Mouse (Mus musculus) common myeloid progenitor, adult 5-6 weeks (primary cell): ENCODE measurements around the gene Artn. TPM values are rescaled to one million over a fixed set of nuclear protein-coding genes. Genes with fewer than 3 reads are reported as not detected.

Experiments used
- ATAC-seq: replicated peaks from 2 replicates; pipeline ENCODE4 v1.8.0; 2016; ENCODE audit warnings: low read depth, mild to moderate bottlenecking, moderate TSS enrichment, inconsistent platforms; ENCODE audit not compliant: poor library complexity, severe bottlenecking
- total RNA-seq: library from RNA; stranded (forward); fragments of 200-1000, 187-1606 nt; gene quantifications from 2 replicates; pipeline ENCODE4 v1.2.3, GENCODE M21; 2017

The Artn gene
- total RNA-seq, 1 experiment from 2014 or later, result not detected

- ATAC-seq, result peak; percentile 49
Observed at GRCm38 (mm10) chr4:117893376-117893775, 36.2 kb downstream of the Artn start.

DNA sequence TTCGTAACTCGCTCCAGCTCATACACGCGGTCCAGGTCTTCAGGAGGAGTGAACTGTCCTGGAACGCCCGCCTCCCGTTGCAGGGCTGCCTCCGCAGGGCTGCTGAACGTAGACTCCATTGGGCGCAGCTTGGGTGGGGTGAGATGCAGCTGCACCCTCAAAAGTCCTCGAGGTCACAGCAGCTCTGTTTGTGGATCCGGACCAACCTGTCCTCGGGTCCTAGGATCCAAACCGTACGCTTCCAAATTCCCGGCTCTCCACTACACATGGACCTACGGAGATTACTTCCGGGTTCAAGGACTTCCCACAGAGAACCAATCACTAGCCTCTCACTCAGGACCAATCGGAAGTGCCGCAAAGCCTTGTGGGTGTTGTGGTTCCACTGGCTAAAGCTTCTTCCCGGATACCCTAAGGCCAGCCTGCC is 37.8 kb downstream of the Artn start, which contains the start of gene Dph2:
TSS of gene Dph2 (minus strand) at position 295 of the 424 bp plus-strand sequence.
- peak; percentile 93 for ATAC-seq

DNA sequence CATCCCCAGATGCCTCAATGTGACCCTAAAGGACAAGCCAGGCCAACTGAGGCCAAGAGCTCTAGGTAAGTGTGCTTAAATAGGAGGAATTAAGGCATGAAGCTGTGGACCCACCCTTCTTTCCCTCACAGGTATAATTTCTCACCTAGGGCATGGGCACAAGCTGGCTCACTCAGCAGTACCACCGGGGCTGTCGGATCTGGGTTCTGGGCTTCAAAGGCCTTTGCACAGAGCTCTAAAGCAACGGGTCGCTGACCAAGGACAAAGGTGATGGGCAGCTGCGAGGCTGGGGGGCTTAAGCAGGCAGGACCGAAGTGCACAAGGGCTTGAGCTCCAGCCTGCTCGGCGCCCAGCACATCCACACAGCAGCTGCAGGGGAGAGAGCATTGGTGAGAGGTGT is 38.8 kb downstream of the Artn start:
- no peak for ATAC-seq

- no peak for ATAC-seq
Observed at GRCm38 (mm10) chr4:117890031-117890430, 39.5 kb downstream of the Artn start.

- ATAC-seq, result no peak
Observed at GRCm38 (mm10) chr4:117889471-117889870, 40.1 kb downstream of the Artn start.

- no peak for ATAC-seq
Observed at GRCm38 (mm10) chr4:117887920-117888319, 41.6 kb downstream of the Artn start.

DNA sequence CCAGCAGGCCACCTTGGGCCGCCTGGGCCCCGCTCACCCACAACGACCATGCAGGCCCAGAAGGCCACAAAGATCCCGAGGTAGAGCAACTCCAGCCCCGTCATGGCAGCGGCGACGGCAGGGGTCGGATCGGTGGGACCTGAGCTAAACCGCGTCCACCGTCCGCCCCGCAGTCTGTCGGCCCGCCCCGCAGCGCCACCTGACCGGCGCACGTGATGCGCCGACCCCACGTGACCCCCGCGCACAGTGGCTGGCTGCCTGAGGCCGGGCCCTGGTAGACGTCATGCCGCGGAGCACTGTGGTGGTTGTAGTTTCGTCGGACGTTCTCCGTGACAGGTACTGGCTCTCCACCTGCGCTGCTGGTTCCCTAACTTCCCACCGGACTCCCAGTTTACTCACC is 42.4 kb downstream of the Artn start, which contains the start of gene Atp6v0b:
TSS of gene Atp6v0b (minus strand) at position 201 of the 400 bp plus-strand sequence.
- ATAC-seq, result peak; percentile 71

GRCm38 (mm10) chr4:117886644-117887043 is 42.9 kb downstream of the Artn start:
- ATAC-seq, result peak; percentile 27; the same call in 1 of the 2 replicates

DNA sequence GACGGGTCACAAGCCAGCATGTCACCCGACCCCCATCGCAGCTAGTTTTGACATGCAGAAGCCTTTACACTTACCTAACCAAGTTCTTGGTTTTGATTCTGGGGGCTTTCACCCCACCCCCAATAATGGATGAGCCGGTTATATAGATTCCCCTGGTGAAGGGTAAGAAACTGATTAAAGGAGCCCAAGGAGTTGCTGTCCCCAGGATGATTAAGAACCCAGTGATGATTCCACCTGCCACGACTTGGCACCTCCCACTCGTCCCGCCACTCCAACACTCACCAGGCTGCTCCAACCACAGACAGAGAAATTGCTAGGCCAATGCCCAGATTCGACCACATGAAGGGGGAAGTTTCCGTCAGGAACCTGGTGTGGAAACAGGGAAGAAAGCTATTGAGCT is 43.6 kb downstream of the Artn start:
- ATAC-seq, result no peak

- no peak for ATAC-seq
Observed at GRCm38 (mm10) chr4:117885093-117885492, 44.5 kb downstream of the Artn start.

DNA sequence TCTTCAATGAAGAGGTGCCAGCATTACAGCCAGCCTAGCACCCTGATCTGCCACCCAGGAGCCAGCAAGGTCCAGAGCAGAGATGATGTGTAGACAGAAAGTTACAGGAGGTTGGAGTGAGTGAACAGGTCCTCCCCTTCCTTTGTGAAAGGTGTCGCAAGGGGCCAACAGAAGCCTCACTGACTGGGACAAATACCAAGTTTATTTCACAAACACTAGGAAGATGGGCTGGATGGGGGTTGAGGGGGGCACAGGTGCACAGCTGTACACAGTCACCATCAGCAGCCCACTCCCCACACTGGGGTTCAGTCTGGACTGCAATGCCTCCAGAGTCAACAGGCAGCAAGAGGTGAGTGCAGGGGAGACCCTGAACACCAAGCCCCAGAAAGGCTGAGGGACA is 45.4 kb downstream of the Artn start:
- ATAC-seq, result no peak

DNA sequence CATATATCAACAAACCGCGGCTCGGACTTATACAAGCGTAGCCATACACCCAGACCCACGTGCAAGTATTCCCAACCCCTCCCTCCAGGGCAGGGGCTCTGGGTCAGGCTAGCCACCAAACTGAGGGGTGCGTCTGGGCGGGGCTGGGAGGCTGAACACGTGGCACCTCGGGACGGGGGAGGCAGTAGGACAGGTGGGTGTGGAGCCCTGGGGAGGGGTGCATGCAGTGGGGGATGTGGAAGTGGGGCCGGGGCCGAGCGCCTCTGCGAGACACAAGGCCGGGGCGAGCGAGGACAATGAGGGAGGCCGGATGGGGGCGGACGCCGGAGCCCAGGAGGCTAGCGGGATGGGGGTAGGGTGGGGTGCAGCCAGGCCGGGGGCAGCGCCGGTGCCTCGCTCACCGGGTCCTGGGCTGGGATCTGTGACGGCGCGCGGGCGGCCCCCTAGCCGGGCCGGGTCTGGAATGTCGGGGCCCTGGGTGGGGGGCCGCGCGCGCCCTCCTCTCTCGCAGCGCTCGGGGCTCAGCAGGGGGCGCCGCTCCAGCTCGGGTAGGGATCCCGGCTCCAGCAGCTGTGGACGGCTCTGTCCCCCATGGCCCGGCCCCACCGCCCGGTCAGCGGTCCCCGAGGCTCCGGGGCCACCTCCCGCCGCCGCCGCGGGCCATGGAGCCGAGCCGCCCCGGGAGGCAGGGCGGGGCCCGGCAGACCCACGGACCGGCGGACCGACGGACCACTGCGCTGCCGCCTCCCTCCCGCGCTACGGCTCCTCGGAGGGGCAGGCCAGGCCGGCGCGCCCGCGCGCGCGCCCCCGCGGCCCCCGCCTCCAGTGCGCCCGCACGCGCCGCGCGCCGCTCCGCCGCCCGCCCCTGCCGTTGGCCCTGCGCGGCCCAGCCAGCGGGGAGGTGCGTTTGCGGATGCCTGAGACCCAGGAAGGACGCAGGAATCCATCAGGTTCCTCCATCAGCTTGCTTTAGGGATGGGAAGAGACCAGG is 46.6 kb downstream of the Artn start, which contains the start of gene B4galt2:
TSS of gene B4galt2 (minus strand) at position 787 of the 991 bp plus-strand sequence.
- no peak for ATAC-seq

GRCm38 (mm10) chr4:117878703-117879102 is 50.9 kb downstream of the Artn start:
- ATAC-seq, result no peak

DNA sequence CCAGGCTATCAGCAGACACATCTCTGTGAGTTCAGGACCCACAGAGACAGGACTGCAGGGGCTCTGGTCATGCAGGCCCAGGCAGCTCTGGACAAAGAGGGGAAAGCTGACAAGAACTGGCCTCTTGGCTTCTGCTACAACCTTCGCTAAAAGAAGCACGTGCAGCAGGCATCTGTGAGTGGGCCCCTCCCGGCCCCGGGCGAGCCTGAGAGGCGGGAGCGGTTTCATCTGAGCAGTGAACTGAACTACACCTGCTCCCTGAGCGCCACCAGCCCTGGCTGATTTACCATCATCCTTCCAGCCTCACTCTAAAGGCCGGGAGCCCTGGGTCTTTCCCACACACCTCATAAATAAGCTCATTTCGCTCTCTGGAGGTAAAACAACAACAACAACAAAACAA is 51.3 kb downstream of the Artn start:
- ATAC-seq, result no peak

Other genes starting within 250 kb of the Artn start
- 24.5 and 29.5 TPM in 2 replicates for gene Dmap1, start 247.5 kb downstream of the Artn start, total RNA-seq
- not detected in 2 replicates for gene Gm12845, start 205.4 kb downstream of the Artn start, total RNA-seq
- gene Klf17, start 164.1 kb downstream of the Artn start, total RNA-seq, result not detected in 2 replicates
- gene Slc6a9, start 95.3 kb downstream of the Artn start, total RNA-seq, result 0.68 and 1.9 TPM in 2 replicates
- gene Ccdc24, start 57.2 kb downstream of the Artn start, total RNA-seq, result 0.15 and 0.32 TPM in 2 replicates
- gene B4galt2, start 46.3 kb downstream of the Artn start, total RNA-seq, result 0.34 TPM in 1 of 2 replicates, not detected in the other
- 54.1 and 85.0 TPM in 2 replicates for gene Atp6v0b, start 42.4 kb downstream of the Artn start, total RNA-seq
- gene Dph2, start 37.7 kb downstream of the Artn start, total RNA-seq, result 6.6 and 7.0 TPM in 2 replicates
- gene Ipo13, start 14.8 kb downstream of the Artn start, total RNA-seq, result 11.3 and 17.9 TPM in 2 replicates
- gene St3gal3, start 205.2 kb upstream of the Artn start, total RNA-seq, result 9.2 and 11.0 TPM in 2 replicates